Mouse (Mus musculus): ENCODE data around the gene Ms4a15. TPM values are rescaled to one million over a fixed set of nuclear protein-coding genes. Genes with fewer than 3 reads are reported as not detected.

Ms4a15 gene
- 0.73 and 2.2 TPM in 2 replicates for polyA plus RNA-seq (2012; rRNA removed)

- 89% methylated on average over 7 of the region's 7 CpGs for WGBS
- DNase-seq (ENCODE audit: low read depth, low spot score): no peak
Measured at GRCm38 (mm10) chr19:10993150-10993549, at the start of gene Ms4a15. Gene Ms4a15, minus strand, starts transcription at chr19:10993250.

- DNase-seq (ENCODE audit: low read depth, low spot score): no peak
Measured at GRCm38 (mm10) chr19:11037570-11037969, 44.5 kb upstream of the Ms4a15 start.

GRCm38 (mm10) chr19:11022382-11022781, 29.3 kb upstream of the Ms4a15 start:
- no peak for DNase-seq (ENCODE audit: low read depth, low spot score)

GRCm38 (mm10) chr19:11017891-11018290, 24.8 kb upstream of the Ms4a15 start, which contains the start of gene Ms4a18:
Gene Ms4a18, minus strand, starts transcription at chr19:11018031.
- 21% methylated on average over 3 of the region's 3 CpGs for WGBS
- no peak for DNase-seq (ENCODE audit: low read depth, low spot score)

GRCm38 (mm10) chr19:11017251-11017650, 24.2 kb upstream of the Ms4a15 start:
- no peak for DNase-seq (ENCODE audit: low read depth, low spot score)
- WGBS: 27% methylated on average over 2 of the region's 2 CpGs

- 36% methylated on average over 1 of the region's 1 CpGs for WGBS
Measured at GRCm38 (mm10) chr19:11015998-11016397, 22.9 kb upstream of the Ms4a15 start.

GRCm38 (mm10) chr19:11015468-11015867, 22.4 kb upstream of the Ms4a15 start:
- DNase-seq (ENCODE audit: low read depth, low spot score): peak; percentile 37

More at GRCm38 (mm10) chr19:11015998-11016397, 22.9 kb upstream of the Ms4a15 start:
- DNase-seq (ENCODE audit: low read depth, low spot score): no peak

GRCm38 (mm10) chr19:10991911-10992310, 1.1 kb downstream of the Ms4a15 start:
- no peak for DNase-seq (ENCODE audit: low read depth, low spot score)

- 76% methylated on average over 1 of the region's 1 CpGs for WGBS
Measured at GRCm38 (mm10) chr19:10990751-10991150, 2.3 kb downstream of the Ms4a15 start.

GRCm38 (mm10) chr19:10988563-10988962, 4.5 kb downstream of the Ms4a15 start:
- DNase-seq (ENCODE audit: low read depth, low spot score): no peak
- 71% methylated on average over 1 of the region's 1 CpGs for WGBS

More at GRCm38 (mm10) chr19:10990751-10991150, 2.3 kb downstream of the Ms4a15 start:
- DNase-seq (ENCODE audit: low read depth, low spot score): no peak

- WGBS: 84% methylated on average over 4 of the region's 4 CpGs
- no peak for DNase-seq (ENCODE audit: low read depth, low spot score)
Measured at GRCm38 (mm10) chr19:10985889-10986288, 7.2 kb downstream of the Ms4a15 start.

- DNase-seq (ENCODE audit: low read depth, low spot score): no peak
- 89% methylated on average over 13 of the region's 13 CpGs for WGBS
Measured at GRCm38 (mm10) chr19:10984551-10984950, 8.5 kb downstream of the Ms4a15 start.

GRCm38 (mm10) chr19:10983146-10983545, 9.9 kb downstream of the Ms4a15 start:
- 23% methylated on average over 14 of the region's 14 CpGs for WGBS
- no peak for DNase-seq (ENCODE audit: low read depth, low spot score)

- 70% methylated on average over 5 of the region's 5 CpGs for WGBS
- DNase-seq (ENCODE audit: low read depth, low spot score): no peak
Measured at GRCm38 (mm10) chr19:10980210-10980609, 12.8 kb downstream of the Ms4a15 start.

GRCm38 (mm10) chr19:10979184-10980168, 13.6 kb downstream of the Ms4a15 start:
- 12% methylated on average over 18 of the region's 18 CpGs for WGBS
- no peak for DNase-seq (ENCODE audit: low read depth, low spot score)

GRCm38 (mm10) chr19:10976318-10976717, 16.7 kb downstream of the Ms4a15 start:
- WGBS: 38% methylated on average over 4 of the region's 4 CpGs
- DNase-seq (ENCODE audit: low read depth, low spot score): no peak

- DNase-seq (ENCODE audit: low read depth, low spot score): no peak
- WGBS: 44% methylated on average over 2 of the region's 2 CpGs
Measured at GRCm38 (mm10) chr19:10975187-10975586, 17.9 kb downstream of the Ms4a15 start.

- no peak for DNase-seq (ENCODE audit: low read depth, low spot score)
- WGBS: 19% methylated on average over 4 of the region's 4 CpGs
Measured at GRCm38 (mm10) chr19:10974238-10974865, 18.7 kb downstream of the Ms4a15 start, which contains the start of gene Ms4a10. Gene Ms4a10, minus strand, starts transcription at chr19:10974670.

GRCm38 (mm10) chr19:10973187-10973586, 19.9 kb downstream of the Ms4a15 start:
- WGBS: 73% methylated on average over 2 of the region's 2 CpGs
- no peak for DNase-seq (ENCODE audit: low read depth, low spot score)

- WGBS: 78% methylated on average over 3 of the region's 3 CpGs
- no peak for DNase-seq (ENCODE audit: low read depth, low spot score)
Measured at GRCm38 (mm10) chr19:10972660-10973059, 20.4 kb downstream of the Ms4a15 start.

GRCm38 (mm10) chr19:10970457-10970856, 22.6 kb downstream of the Ms4a15 start:
- WGBS: 57% methylated on average over 3 of the region's 3 CpGs

More at GRCm38 (mm10) chr19:10970457-10970856, 22.6 kb downstream of the Ms4a15 start:
- no peak for DNase-seq (ENCODE audit: low read depth, low spot score)
